Mouse (Mus musculus): ENCODE data around the gene Eif2b4.

Gene Eif2b4

GRCm38 (mm10) chr5:31199321-31199892, 6.2 kb upstream of the Eif2b4 start:
- DNase-seq = no peak

- DNase-seq = no peak
Measured at GRCm38 (mm10) chr5:31198616-31199320, 5.5 kb upstream of the Eif2b4 start.

- no peak for DNase-seq
Measured at GRCm38 (mm10) chr5:31198170-31198569, 4.9 kb upstream of the Eif2b4 start.

- no peak for DNase-seq
Measured at GRCm38 (mm10) chr5:31197072-31197471, 3.8 kb upstream of the Eif2b4 start.

- no peak for DNase-seq
Measured at GRCm38 (mm10) chr5:31196207-31196606, 3.0 kb upstream of the Eif2b4 start.

- no peak for DNase-seq
Measured at GRCm38 (mm10) chr5:31195671-31196070, 2.4 kb upstream of the Eif2b4 start.

- DNase-seq = no peak
Measured at GRCm38 (mm10) chr5:31194486-31195485, 1.6 kb upstream of the Eif2b4 start.

- no peak for DNase-seq
Measured at GRCm38 (mm10) chr5:31193631-31194281, 526 bp upstream of the Eif2b4 start.

GRCm38 (mm10) chr5:31192045-31192938, 938 bp downstream of the Eif2b4 start:
- DNase-seq = no peak

- DNase-seq = no peak
Measured at GRCm38 (mm10) chr5:31190201-31190600, 3.0 kb downstream of the Eif2b4 start.

GRCm38 (mm10) chr5:31188223-31188840, 4.9 kb downstream of the Eif2b4 start:
- DNase-seq = no peak

- no peak for DNase-seq
Measured at GRCm38 (mm10) chr5:31183678-31184077, 9.6 kb downstream of the Eif2b4 start.

GRCm38 (mm10) chr5:31181183-31181770, 12.0 kb downstream of the Eif2b4 start:
- no peak for DNase-seq

GRCm38 (mm10) chr5:31179766-31180630, 13.2 kb downstream of the Eif2b4 start, which contains the start of the genes Gm29609 and Gtf3c2:
Gene Gm29609 (minus strand): TSS chr5:31179911.
Gene Gtf3c2 (minus strand): TSS chr5:31180144.
- DNase-seq = peak; percentile 89 to 94

- DNase-seq = no peak
Measured at GRCm38 (mm10) chr5:31179301-31179765, 13.9 kb downstream of the Eif2b4 start.

- DNase-seq = no peak
Measured at GRCm38 (mm10) chr5:31168630-31169029, 24.6 kb downstream of the Eif2b4 start.

GRCm38 (mm10) chr5:31164878-31165277, 28.4 kb downstream of the Eif2b4 start:
- no peak for DNase-seq

- DNase-seq = no peak
Measured at GRCm38 (mm10) chr5:31162462-31162861, 30.8 kb downstream of the Eif2b4 start.

GRCm38 (mm10) chr5:31154152-31154553, 39.1 kb downstream of the Eif2b4 start, which contains the start of gene Mpv17:
Gene Mpv17 (minus strand): TSS chr5:31154251.
- peak; percentile 61 to 67 for DNase-seq

Data from spleen, adult 18-20 months (tissue).